Mouse (Mus musculus): ENCODE results near the gene Lhcgr. TPM values are rescaled to one million over a fixed set of nuclear protein-coding genes. Genes with fewer than 3 reads are reported as not detected.
"Not testable (repeated sequence)": the region's sequence is repeated elsewhere in the genome, so short reads cannot be mapped to it uniquely, and the experiment has no call there.

Gene Lhcgr
- polyA plus RNA-seq (2015; fragmentation: Nextera tagmentation; extraction: Ambion mirVana), result not detected in 2 replicates

GRCm38 (mm10) chr17:88791440-88792152 lies at the start of gene Lhcgr:
TSS of gene Lhcgr (minus strand) at chr17:88791990.
- no peak within 1 kb of the TSS for H3K27ac ChIP-seq (replicated peaks)
- H3K4me3 ChIP-seq (replicated peaks), result no peak within 1 kb of the TSS
- WGBS (ENCODE audit: insufficient replicate concordance), result 18% methylated on average over 30 of the region's 31 CpGs
- no peaks in the 10 kb centered on the region for H3K9me3 ChIP-seq (replicated peaks)
- H3K4me2 ChIP-seq, result no peak within 1 kb of the TSS
- no peaks in the 10 kb centered on the region for H3K36me3 ChIP-seq (replicated peaks)
- peaks cover 10% of the 10 kb centered on the region; the same call in 1 of the 2 replicates for H3K27me3 ChIP-seq
- H3K9ac ChIP-seq, result no peak within 1 kb of the TSS
- no peak for ATAC-seq (ENCODE audit: insufficient read depth)
- H3K4me1 ChIP-seq (replicated peaks), result no peaks in the 10 kb centered on the region

DNA sequence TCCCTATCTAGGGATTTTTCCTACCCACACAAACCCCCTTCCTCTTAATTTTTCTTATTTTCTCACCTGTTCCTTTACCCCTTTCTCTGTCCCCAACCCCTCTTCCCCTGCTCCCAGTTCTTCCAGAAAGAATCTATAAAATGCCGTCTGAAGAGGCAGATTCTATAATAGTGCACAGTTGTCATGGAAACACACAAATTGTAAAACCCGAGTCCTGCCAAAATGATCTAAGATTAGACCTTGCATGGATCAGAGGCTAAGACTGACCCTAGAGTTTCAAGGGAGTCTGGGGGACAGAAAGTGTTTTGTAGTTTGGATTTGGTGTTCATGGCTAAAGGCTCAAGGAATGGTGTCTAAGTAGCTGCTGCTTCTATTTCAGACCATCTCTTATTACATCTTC lies 25.8 kb upstream of the Lhcgr start:
- no peaks in the 10 kb centered on the region for H3K9me3 ChIP-seq (replicated peaks)
- no peaks in the 10 kb centered on the region for H3K27me3 ChIP-seq
- H3K4me1 ChIP-seq (replicated peaks), result no peaks in the 10 kb centered on the region
- H3K4me2 ChIP-seq, result no peak overlapping the region
- no peak overlapping the region for H3K4me3 ChIP-seq (replicated peaks)
- no peak for ATAC-seq (ENCODE audit: insufficient read depth)
- H3K36me3 ChIP-seq (replicated peaks), result no peaks in the 10 kb centered on the region
- H3K27ac ChIP-seq (replicated peaks), result no peak overlapping the region
- 60% methylated on average over 2 of the region's 2 CpGs for WGBS (ENCODE audit: insufficient replicate concordance)
- no peak overlapping the region for H3K9ac ChIP-seq

- H3K36me3 ChIP-seq (replicated peaks); H3K4me1 ChIP-seq (replicated peaks); H3K27me3 ChIP-seq; H3K9me3 ChIP-seq (replicated peaks); ATAC-seq (ENCODE audit: insufficient read depth); H3K9ac ChIP-seq; H3K27ac ChIP-seq (replicated peaks); H3K4me2 ChIP-seq; H3K4me3 ChIP-seq (replicated peaks): not testable (repeated sequence)
- 73% methylated on average over 3 of the region's 3 CpGs for WGBS (ENCODE audit: insufficient replicate concordance)
Measured at GRCm38 (mm10) chr17:88812943-88813342, 21.2 kb upstream of the Lhcgr start.

DNA sequence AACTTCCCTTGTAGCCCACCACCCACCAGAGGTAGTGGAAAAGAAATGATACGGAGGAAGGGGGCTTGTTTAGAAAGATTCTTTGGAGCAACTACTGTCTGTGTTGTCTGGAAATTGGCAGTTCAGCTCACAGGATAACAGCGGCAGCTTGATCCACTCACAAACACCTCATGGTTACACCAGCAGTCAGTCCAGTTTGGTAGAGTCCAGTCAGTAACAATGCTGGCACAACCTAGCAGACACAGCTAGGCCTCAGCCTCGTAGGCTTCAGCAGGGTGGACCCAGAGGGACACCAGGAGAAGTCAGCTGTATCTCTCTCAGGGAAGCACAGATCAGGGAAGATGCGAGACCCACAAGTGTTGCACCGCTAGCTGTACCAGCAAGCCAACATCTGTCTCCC lies 19.0 kb upstream of the Lhcgr start:
- ATAC-seq (ENCODE audit: insufficient read depth), result no peak
- 60% methylated on average over 5 of the region's 5 CpGs for WGBS (ENCODE audit: insufficient replicate concordance)
- no peaks in the 10 kb centered on the region for H3K9me3 ChIP-seq (replicated peaks)
- no peak overlapping the region for H3K4me2 ChIP-seq
- H3K36me3 ChIP-seq (replicated peaks), result no peaks in the 10 kb centered on the region
- no peak overlapping the region for H3K27ac ChIP-seq (replicated peaks)
- H3K9ac ChIP-seq, result no peak overlapping the region
- no peaks in the 10 kb centered on the region for H3K4me1 ChIP-seq (replicated peaks)
- no peak overlapping the region for H3K4me3 ChIP-seq (replicated peaks)
- no peaks in the 10 kb centered on the region for H3K27me3 ChIP-seq

DNA sequence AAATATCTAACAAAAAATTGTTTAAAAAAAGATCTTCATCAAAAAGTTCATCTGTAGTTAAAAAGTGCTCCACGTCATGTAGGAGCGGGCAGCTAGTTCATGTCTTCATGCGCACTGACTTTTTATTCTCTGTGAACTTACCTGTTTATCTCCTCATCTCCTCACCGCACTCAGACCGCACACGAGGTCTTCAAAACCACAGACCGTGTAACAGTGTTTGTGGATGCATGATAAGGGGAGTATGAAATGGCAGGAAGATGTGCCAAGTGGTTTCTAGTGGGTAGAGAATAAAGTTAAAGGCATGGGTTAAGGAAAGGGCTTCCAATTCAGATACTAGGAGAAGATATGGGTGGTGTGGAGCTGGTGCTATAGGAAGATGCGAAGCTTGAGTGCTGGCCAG lies 14.6 kb upstream of the Lhcgr start:
- no peak overlapping the region for H3K4me2 ChIP-seq
- no peaks in the 10 kb centered on the region for H3K9me3 ChIP-seq (replicated peaks)
- no peaks in the 10 kb centered on the region for H3K36me3 ChIP-seq (replicated peaks)
- WGBS (ENCODE audit: insufficient replicate concordance), result 30% methylated on average over 8 of the region's 8 CpGs
- no peak overlapping the region for H3K27ac ChIP-seq (replicated peaks)
- H3K9ac ChIP-seq, result no peak overlapping the region
- no peak overlapping the region for H3K4me3 ChIP-seq (replicated peaks)
- H3K4me1 ChIP-seq (replicated peaks), result no peaks in the 10 kb centered on the region
- no peaks in the 10 kb centered on the region for H3K27me3 ChIP-seq
- no peak for ATAC-seq (ENCODE audit: insufficient read depth)

DNA sequence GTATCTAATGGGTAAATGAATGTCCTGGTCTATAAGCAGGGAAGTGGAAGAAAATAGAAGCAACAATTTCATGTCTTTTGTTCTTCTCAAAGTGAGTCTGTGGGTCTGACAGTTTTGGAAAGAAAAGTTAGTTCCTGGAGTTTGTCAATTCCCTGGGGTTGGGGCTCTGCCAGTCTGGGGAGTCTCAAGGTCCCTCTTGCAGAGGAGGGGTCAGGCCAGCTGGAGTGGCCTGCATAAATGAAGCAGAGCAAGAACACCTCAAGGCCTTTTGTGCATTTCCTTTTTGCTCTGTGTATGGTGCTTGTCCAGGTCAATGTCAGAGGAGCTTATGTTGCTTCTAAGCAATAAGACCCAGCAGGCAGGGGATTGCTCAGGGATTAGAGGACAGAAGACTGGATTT lies 11.7 kb upstream of the Lhcgr start:
- H3K4me1 ChIP-seq (replicated peaks), result no peaks in the 10 kb centered on the region
- no peak overlapping the region for H3K9ac ChIP-seq
- no peaks in the 10 kb centered on the region for H3K27me3 ChIP-seq
- ATAC-seq (ENCODE audit: insufficient read depth), result no peak
- no peak overlapping the region for H3K4me2 ChIP-seq
- no peak overlapping the region for H3K27ac ChIP-seq (replicated peaks)
- no peaks in the 10 kb centered on the region for H3K36me3 ChIP-seq (replicated peaks)
- H3K4me3 ChIP-seq (replicated peaks), result no peak overlapping the region
- no peaks in the 10 kb centered on the region for H3K9me3 ChIP-seq (replicated peaks)

- Histone ChIP-seq H3K27me3 (peaks cover 10% of the 10 kb centered on the region; the same call in 1 of the 2 replicates), H3K4me3 (replicated peaks) (no peak overlapping the region), H3K9ac (no peak overlapping the region), H3K9me3 (replicated peaks) (no peaks in the 10 kb centered on the region), H3K36me3 (replicated peaks) (no peaks in the 10 kb centered on the region), H3K4me2 (no peak overlapping the region), H3K4me1 (replicated peaks) (no peaks in the 10 kb centered on the region), H3K27ac (replicated peaks) (no peak overlapping the region)
- ATAC-seq (ENCODE audit: insufficient read depth), result no peak
- 29% methylated on average over 2 of the region's 2 CpGs for WGBS (ENCODE audit: insufficient replicate concordance)
Measured at GRCm38 (mm10) chr17:88790680-88791079, 1.1 kb downstream of the Lhcgr start.

DNA sequence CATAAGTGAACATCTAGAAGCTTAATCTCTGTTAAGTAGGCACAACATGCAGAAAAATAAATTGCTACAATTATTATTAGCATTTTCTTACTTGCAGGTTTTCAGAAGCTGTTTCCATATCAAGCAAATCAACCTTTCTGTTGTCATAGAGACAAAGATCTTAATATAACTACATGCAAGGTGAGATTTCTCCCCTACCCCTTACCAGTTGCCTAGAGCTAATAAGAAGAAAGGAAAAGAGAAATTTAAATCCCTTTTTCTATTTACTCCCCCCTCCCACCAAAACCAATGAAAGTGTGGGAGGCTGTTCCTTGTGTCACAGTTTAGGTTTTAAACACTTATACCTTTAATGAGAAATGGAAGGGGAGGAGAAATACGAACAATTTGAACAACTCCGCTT lies 3.4 kb downstream of the Lhcgr start:
- no peaks in the 10 kb centered on the region for H3K4me1 ChIP-seq (replicated peaks)
- no peak overlapping the region for H3K27ac ChIP-seq (replicated peaks)
- H3K9me3 ChIP-seq (replicated peaks), result no peaks in the 10 kb centered on the region
- peaks cover 10% of the 10 kb centered on the region; the same call in 1 of the 2 replicates for H3K27me3 ChIP-seq
- ATAC-seq (ENCODE audit: insufficient read depth), result no peak
- H3K36me3 ChIP-seq (replicated peaks), result no peaks in the 10 kb centered on the region
- WGBS (ENCODE audit: insufficient replicate concordance), result 72% methylated on average over 2 of the region's 2 CpGs
- H3K4me3 ChIP-seq (replicated peaks), result no peak overlapping the region
- H3K9ac ChIP-seq, result no peak overlapping the region
- no peak overlapping the region for H3K4me2 ChIP-seq

GRCm38 (mm10) chr17:88786881-88787280 lies 4.9 kb downstream of the Lhcgr start:
- Histone ChIP-seq H3K9me3 (replicated peaks) (no peaks in the 10 kb centered on the region), H3K27ac (replicated peaks) (no peak overlapping the region), H3K4me2 (no peak overlapping the region), H3K36me3 (replicated peaks) (no peaks in the 10 kb centered on the region), H3K27me3 (peaks cover 8% of the 10 kb centered on the region; the same call in 1 of the 2 replicates), H3K4me3 (replicated peaks) (no peak overlapping the region), H3K4me1 (replicated peaks) (no peaks in the 10 kb centered on the region), H3K9ac (no peak overlapping the region)
- 58% methylated on average over 6 of the region's 6 CpGs for WGBS (ENCODE audit: insufficient replicate concordance)
- no peak for ATAC-seq (ENCODE audit: insufficient read depth)

DNA sequence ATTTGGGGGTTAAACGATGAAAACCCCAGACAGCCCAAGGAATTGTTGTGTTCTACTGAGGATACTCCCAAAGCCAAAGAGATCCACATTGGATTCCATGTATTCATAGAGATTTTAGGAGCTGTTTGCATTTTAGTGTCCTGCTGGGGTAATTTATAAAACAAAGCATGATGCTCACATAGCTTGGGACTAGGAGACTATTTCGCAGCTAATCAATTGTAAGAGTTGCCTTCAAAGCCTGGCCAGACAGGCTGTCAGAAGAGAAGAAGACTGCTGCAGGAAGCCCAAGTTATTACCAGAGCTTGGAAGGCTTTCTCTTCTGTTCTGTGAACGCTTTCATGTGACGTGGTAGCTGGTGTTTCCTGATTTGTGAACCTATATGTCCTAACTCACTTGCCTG lies 5.4 kb downstream of the Lhcgr start:
- H3K27ac ChIP-seq (replicated peaks), result no peak overlapping the region
- no peak for ATAC-seq (ENCODE audit: insufficient read depth)
- no peaks in the 10 kb centered on the region for H3K36me3 ChIP-seq (replicated peaks)
- no peak overlapping the region for H3K4me3 ChIP-seq (replicated peaks)
- H3K4me2 ChIP-seq, result no peak overlapping the region
- no peaks in the 10 kb centered on the region for H3K4me1 ChIP-seq (replicated peaks)
- H3K9ac ChIP-seq, result no peak overlapping the region
- 63% methylated on average over 4 of the region's 4 CpGs for WGBS (ENCODE audit: insufficient replicate concordance)
- peaks cover 3% of the 10 kb centered on the region; the same call in 1 of the 2 replicates for H3K27me3 ChIP-seq
- H3K9me3 ChIP-seq (replicated peaks), result no peaks in the 10 kb centered on the region

GRCm38 (mm10) chr17:88779148-88779547 lies 12.6 kb downstream of the Lhcgr start:
- no peaks in the 10 kb centered on the region for H3K27me3 ChIP-seq
- no peak overlapping the region for H3K9ac ChIP-seq
- H3K4me2 ChIP-seq, result no peak overlapping the region
- WGBS (ENCODE audit: insufficient replicate concordance), result 31% methylated on average over 3 of the region's 3 CpGs
- no peak overlapping the region for H3K27ac ChIP-seq (replicated peaks)
- H3K4me3 ChIP-seq (replicated peaks), result no peak overlapping the region
- no peaks in the 10 kb centered on the region for H3K4me1 ChIP-seq (replicated peaks)
- H3K9me3 ChIP-seq (replicated peaks), result no peaks in the 10 kb centered on the region
- H3K36me3 ChIP-seq (replicated peaks), result no peaks in the 10 kb centered on the region
- no peak for ATAC-seq (ENCODE audit: insufficient read depth)

- 31% methylated on average over 9 of the region's 9 CpGs for WGBS (ENCODE audit: insufficient replicate concordance)
Measured at GRCm38 (mm10) chr17:88774103-88774526, 17.7 kb downstream of the Lhcgr start.

More at GRCm38 (mm10) chr17:88774103-88774526, 17.7 kb downstream of the Lhcgr start:
- Histone ChIP-seq H3K36me3 (replicated peaks) (no peaks in the 10 kb centered on the region), H3K4me1 (replicated peaks) (no peaks in the 10 kb centered on the region), H3K27me3 (no peaks in the 10 kb centered on the region), H3K4me2 (no peak overlapping the region), H3K4me3 (replicated peaks) (no peak overlapping the region), H3K9ac (no peak overlapping the region), H3K27ac (replicated peaks) (no peak overlapping the region), H3K9me3 (replicated peaks) (no peaks in the 10 kb centered on the region)
- ATAC-seq (ENCODE audit: insufficient read depth), result no peak
